Mouse (Mus musculus): ENCODE results near the gene Phf13.

DNA sequence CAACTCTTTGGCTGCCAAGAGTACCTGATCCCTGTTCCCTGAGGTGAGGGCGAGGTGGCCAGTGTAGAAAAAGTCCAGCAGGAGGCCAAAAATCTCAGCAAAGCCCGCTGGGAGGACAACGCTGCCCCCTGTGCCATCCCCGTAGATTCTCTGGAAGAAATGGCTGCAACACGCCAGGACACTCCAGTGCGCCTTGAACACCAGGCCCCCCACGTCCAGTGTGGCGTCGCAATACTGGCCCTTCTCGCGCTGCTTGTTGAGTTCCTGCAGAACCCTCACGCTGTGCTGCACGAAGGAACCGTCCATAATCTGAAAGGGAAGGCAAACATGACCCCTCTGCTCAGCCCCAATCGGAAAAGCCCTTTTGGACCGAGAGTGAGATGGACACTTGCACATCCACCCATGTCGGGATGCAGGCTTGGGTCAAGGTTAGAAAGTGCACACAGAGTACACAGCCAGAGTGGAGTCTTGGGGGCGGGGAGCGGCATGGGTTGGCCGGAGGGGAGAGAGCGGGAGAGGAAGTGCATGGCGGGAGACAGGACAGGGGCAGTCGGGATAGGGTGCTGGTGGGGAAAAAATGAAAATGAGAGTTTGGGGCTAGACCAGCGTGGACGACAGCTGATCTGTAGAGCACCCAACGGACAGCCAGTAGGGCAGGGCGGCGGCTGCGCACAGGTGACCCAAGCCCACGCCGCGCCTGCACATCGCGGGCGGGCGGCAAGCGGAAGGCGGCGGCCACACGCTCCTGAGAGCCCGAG, 30.9 kb upstream of the Phf13 start:
- TF ChIP-seq CTCF (IDR thresholded peaks at IDR 0.05; ENCODE audit: borderline replicate concordance, extremely low read depth, insufficient read depth, insufficient read length) (no peak), POLR2A (IDR thresholded peaks at IDR 0.05; ENCODE audit: borderline replicate concordance, extremely low read depth, insufficient read depth, insufficient read length, poor library complexity, severe bottlenecking) (no peak)
